Mouse (Mus musculus) spleen, adult 2 months (tissue): ENCODE results near the gene Nqo1. TPM values are rescaled to one million over a fixed set of nuclear protein-coding genes. Genes with fewer than 3 reads are reported as not detected.

Source experiments
- DNase-seq, 2 experiments: peaks; one replicate each; pipeline versions ENCODE4 v3.0.0 to v3.0.0-alpha.2; 2012 to 2021; ENCODE audit warnings: low spot score in 2 of 2, low read depth in 1 of 2
- H3K27ac ChIP-seq: fragments of 200-500 bp; 2 replicates; pipeline ENCODE4 v1.5.1; 2012; ENCODE audit warnings: low read length, inconsistent platforms; ENCODE audit not compliant: insufficient read depth
- H3K27me3 ChIP-seq: fragments of 200-500 bp; 2 replicates; pipeline ENCODE4 v1.6.1; 2012; ENCODE audit warnings: mild to moderate bottlenecking, moderate library complexity, low read length, inconsistent platforms; ENCODE audit not compliant: control insufficient read depth, insufficient read depth
- H3K36me3 ChIP-seq: fragments of 200-500 bp; 2 replicates; pipeline ENCODE4 v1.6.1; 2012; ENCODE audit warnings: mild to moderate bottlenecking, low read length, inconsistent platforms; ENCODE audit not compliant: control insufficient read depth, insufficient read depth
- H3K4me1 ChIP-seq: fragments of 200-500 bp; 2 replicates; pipeline ENCODE4 v1.6.1; 2011; ENCODE audit warnings: inconsistent platforms; ENCODE audit not compliant: control insufficient read depth, insufficient read depth, insufficient read length
- H3K4me3 ChIP-seq: fragments of 200-500 bp; 2 replicates; pipeline ENCODE4 v1.5.1; 2011; ENCODE audit warnings: mild to moderate bottlenecking, inconsistent platforms; ENCODE audit not compliant: insufficient read depth, insufficient read length; ENCODE audit errors: extremely low read depth
- CTCF ChIP-seq: fragments of 200-500 bp; IDR thresholded peaks from 2 replicates; pipeline ENCODE4 v1.5.1; 2011; ENCODE audit warnings: mild to moderate bottlenecking, inconsistent platforms; ENCODE audit not compliant: insufficient read depth, insufficient read length, insufficient replicate concordance; ENCODE audit errors: extremely low read depth
- POLR2A ChIP-seq: fragments of 200-500 bp; IDR thresholded peaks from 2 replicates; pipeline ENCODE4 v1.6.1; 2011; ENCODE audit warnings: low read depth, low read length, inconsistent platforms
- WGBS: fragments of 180-500 bp; shearing (Covaris S2); methylation state at CpG from one replicate; pipeline ENCODE4 v1.1.7; 2018; 5-methylcytosine and 5-hydroxymethylcytosine counted together
- polyA plus RNA-seq: library from polyadenylated mRNA; depleted of rRNA; stranded (reverse); fragments of >200 nt; gene quantifications from 2 replicates; pipeline ENCODE4 v1.2.3, GENCODE M21; 2012; rRNA removed

Nqo1 gene
- 2.1 and 2.6 TPM in 2 replicates for polyA plus RNA-seq

- peaks cover 5% of the 10 kb centered on the region; the same call in 1 of the 2 replicates for H3K4me1 ChIP-seq
- H3K36me3 ChIP-seq: no peaks in the 10 kb centered on the region
- no peak within 1 kb of the TSS; the same call in 1 of the 2 replicates for H3K27ac ChIP-seq
- 6% methylated on average over 22 of the region's 22 CpGs for WGBS
- DNase-seq: peak in 1 of 2 experiments; percentile 14
- no peaks in the 10 kb centered on the region for H3K27me3 ChIP-seq
- peak within 1 kb of the TSS; percentile 29 for H3K4me3 ChIP-seq
- no peak for TF ChIP-seq CTCF
Observed at GRCm38 (mm10) chr8:107403038-107403781, at the start of gene Nqo1. Nqo1 (minus strand) TSS chr8:107403206.

- H3K4me3 ChIP-seq: no peak overlapping the region
- no peaks in the 10 kb centered on the region for H3K27me3 ChIP-seq
- 91% methylated on average over 13 of the region's 13 CpGs for WGBS
- no peak overlapping the region for H3K27ac ChIP-seq
- TF ChIP-seq CTCF (no peak), POLR2A (no peak)
- H3K4me1 ChIP-seq: peaks cover 4% of the 10 kb centered on the region; the same call in 1 of the 2 replicates
- H3K36me3 ChIP-seq: peaks cover 7% of the 10 kb centered on the region
- DNase-seq: no peak
Observed at GRCm38 (mm10) chr8:107451414-107452066, 48.5 kb upstream of the Nqo1 start.

GRCm38 (mm10) chr8:107449655-107450054, 46.6 kb upstream of the Nqo1 start:
- 44% methylated on average over 6 of the region's 6 CpGs for WGBS
- DNase-seq: no peak
- Histone ChIP-seq H3K27ac (no peak overlapping the region), H3K4me1 (peaks cover 4% of the 10 kb centered on the region; the same call in 1 of the 2 replicates), H3K4me3 (no peak overlapping the region), H3K27me3 (no peaks in the 10 kb centered on the region), H3K36me3 (peaks cover 7% of the 10 kb centered on the region)
- TF ChIP-seq CTCF: no peak
- no peak for TF ChIP-seq POLR2A

- Histone ChIP-seq H3K27ac (no peak overlapping the region), H3K4me1 (peaks cover 4% of the 10 kb centered on the region; the same call in 1 of the 2 replicates), H3K4me3 (no peak overlapping the region), H3K36me3 (peaks cover 7% of the 10 kb centered on the region), H3K27me3 (no peaks in the 10 kb centered on the region)
- no peak for DNase-seq
- WGBS: 72% methylated on average over 8 of the region's 8 CpGs
- TF ChIP-seq CTCF (no peak), POLR2A (no peak)
Observed at GRCm38 (mm10) chr8:107449130-107449529, 46.1 kb upstream of the Nqo1 start.

- H3K27ac ChIP-seq: no peak overlapping the region
- H3K36me3 ChIP-seq: peaks cover 5% of the 10 kb centered on the region
- no peaks in the 10 kb centered on the region for H3K27me3 ChIP-seq
- WGBS: 74% methylated on average over 4 of the region's 4 CpGs
- TF ChIP-seq CTCF (no peak), POLR2A (no peak)
- peaks cover 4% of the 10 kb centered on the region; the same call in 1 of the 2 replicates for H3K4me1 ChIP-seq
- DNase-seq: no peak
- H3K4me3 ChIP-seq: no peak overlapping the region
Observed at GRCm38 (mm10) chr8:107448382-107448889, 45.4 kb upstream of the Nqo1 start.

- no peak for DNase-seq
- Histone ChIP-seq H3K36me3 (no peaks in the 10 kb centered on the region), H3K27me3 (no peaks in the 10 kb centered on the region), H3K4me3 (no peak overlapping the region), H3K4me1 (peaks cover 4% of the 10 kb centered on the region; the same call in 1 of the 2 replicates), H3K27ac (no peak overlapping the region)
- TF ChIP-seq POLR2A: no peak
- no peak for TF ChIP-seq CTCF
Observed at GRCm38 (mm10) chr8:107447713-107448112, 44.7 kb upstream of the Nqo1 start.
